Mouse (Mus musculus) retina, embryonic 14.5 days (tissue): ENCODE results near the gene Canx.
A peak's percentile ranks its signal among the peaks of the same experiment; 100 is the strongest.

Source experiments
- DNase-seq: peaks from one replicate; pipeline ENCODE4 v3.0.0-alpha.2; 2015; ENCODE audit warnings: low spot score

Gene Canx

GRCm38 (mm10) chr11:50275568-50276151 lies 49.8 kb downstream of the Canx start:
- no peak for DNase-seq

- no peak for DNase-seq
These were observed 50.4 kb downstream of the Canx start for GRCm38 (mm10) chr11:50275077-50275476.

- no peak for DNase-seq
These were observed 52.7 kb downstream of the Canx start for GRCm38 (mm10) chr11:50272819-50273218.

GRCm38 (mm10) chr11:50269885-50270284 lies 55.6 kb downstream of the Canx start:
- no peak for DNase-seq

GRCm38 (mm10) chr11:50269163-50269562 lies 56.3 kb downstream of the Canx start:
- DNase-seq: peak; percentile 49

GRCm38 (mm10) chr11:50266997-50267396 lies 58.5 kb downstream of the Canx start:
- no peak for DNase-seq

GRCm38 (mm10) chr11:50265931-50266330 lies 59.5 kb downstream of the Canx start:
- no peak for DNase-seq

- no peak for DNase-seq
These were observed 62.3 kb downstream of the Canx start for GRCm38 (mm10) chr11:50263198-50263597.

- DNase-seq: no peak
These were observed 63.5 kb downstream of the Canx start for GRCm38 (mm10) chr11:50262020-50262419.

- DNase-seq: no peak
These were observed 67.2 kb downstream of the Canx start for GRCm38 (mm10) chr11:50258310-50258709.

GRCm38 (mm10) chr11:50256615-50257014 lies 68.9 kb downstream of the Canx start:
- DNase-seq: no peak

- no peak for DNase-seq
These were observed 71.4 kb downstream of the Canx start for GRCm38 (mm10) chr11:50254010-50254580.

GRCm38 (mm10) chr11:50253393-50253792 lies 72.1 kb downstream of the Canx start:
- DNase-seq: no peak

GRCm38 (mm10) chr11:50252684-50253265 lies 72.7 kb downstream of the Canx start:
- no peak for DNase-seq

GRCm38 (mm10) chr11:50252166-50252565 lies 73.3 kb downstream of the Canx start:
- DNase-seq: no peak

- no peak for DNase-seq
These were observed 76.9 kb downstream of the Canx start for GRCm38 (mm10) chr11:50248473-50249171.

GRCm38 (mm10) chr11:50245269-50245668 lies 80.2 kb downstream of the Canx start:
- no peak for DNase-seq
